Mouse (Mus musculus) erythroblast, embryonic 14.5 days (primary cell): ENCODE results near the gene Rab36.

ENCODE experiments used
- GATA1 ChIP-seq: IDR thresholded peaks from 2 replicates; pipeline ENCODE4 v1.6.1; 2012; ENCODE audit warnings: low read length, inconsistent platforms, mixed read lengths
- TAL1 ChIP-seq: IDR thresholded peaks from 3 replicates; pipeline ENCODE4 v1.6.1; 2012; ENCODE audit warnings: low read length, inconsistent platforms, mixed read lengths

DNA sequence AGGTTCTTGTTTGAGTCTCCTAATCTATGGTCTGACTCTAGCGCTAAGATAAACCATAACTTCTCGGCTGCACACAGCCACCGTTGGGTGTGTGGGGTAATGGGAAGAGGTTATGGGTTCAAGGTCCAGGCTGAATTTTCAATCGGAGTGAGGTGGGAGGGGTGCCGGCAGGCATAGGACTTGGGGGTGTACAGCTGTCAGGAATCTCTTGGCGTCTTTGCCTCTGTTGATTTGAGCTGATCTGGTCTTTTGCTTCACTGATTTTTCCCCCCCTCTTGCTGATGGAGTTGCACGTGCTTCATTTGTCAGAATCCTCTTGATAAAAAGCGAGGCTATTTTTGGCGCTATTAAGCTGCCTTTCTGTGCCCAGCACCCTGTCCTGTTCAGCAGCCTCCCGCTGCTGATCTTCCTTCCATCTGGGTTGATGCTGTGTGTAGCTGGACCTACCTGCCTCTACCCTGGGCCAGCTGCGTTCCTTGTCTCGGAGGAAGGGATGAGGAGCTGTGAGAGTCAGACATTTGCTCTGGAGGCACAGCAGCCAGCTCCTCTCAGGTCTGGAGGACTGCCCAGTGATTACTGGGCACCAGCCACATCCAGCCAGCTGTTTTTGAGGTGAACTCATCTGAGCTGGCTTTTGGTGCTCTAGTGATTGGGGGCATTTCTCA is 26.6 kb downstream of the Rab36 start:
- TF ChIP-seq GATA1 (no peak), TAL1 (no peak)
